Mouse (Mus musculus): ENCODE measurements around the gene Hhat.

- no peak for TF ChIP-seq EP300 (IDR thresholded peaks at IDR 0.05; ENCODE audit: insufficient read depth, low read depth, low read length)
- TF ChIP-seq CTCF (IDR thresholded peaks at IDR 0.05; ENCODE audit: low read depth, low read length) = no peak
- TF ChIP-seq POLR2A (IDR thresholded peaks at IDR 0.05; ENCODE audit: insufficient read depth, low read length) = no peak
Observed at GRCm38 (mm10) chr1:192785046-192785961, 14.3 kb upstream of the Hhat start.

All from ES-Bruce4 (cell line).